Mouse (Mus musculus): ENCODE data around the gene Gm13212.
"Not testable (repeated sequence)": the region's sequence is repeated elsewhere in the genome, so short reads cannot be mapped to it uniquely, and the experiment has no call there.

Gm13212 gene

DNA sequence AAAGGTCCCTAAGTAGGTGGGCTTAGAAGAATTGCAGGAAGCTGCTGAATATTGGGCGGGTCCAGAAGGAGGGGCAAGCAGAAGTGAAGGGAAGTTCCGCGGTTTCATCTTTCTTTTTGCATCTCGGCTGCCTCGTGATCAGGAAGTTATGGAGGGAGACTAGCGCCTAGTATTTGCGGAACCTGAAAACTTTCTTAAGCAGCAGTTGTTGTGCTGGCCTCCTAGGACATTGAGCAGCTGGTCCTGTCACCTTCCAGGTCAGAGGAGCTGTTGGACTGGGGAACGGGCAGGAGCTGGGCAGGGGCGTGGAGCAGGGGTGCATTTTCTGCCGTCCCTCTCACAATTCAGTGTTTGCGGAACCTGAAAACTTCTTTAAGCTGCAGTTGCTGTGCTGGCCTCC lies at the start of gene Gm13212:
TSS of gene Gm13212 (plus strand) at position 89 of the 400 bp plus-strand sequence.
- not testable (repeated sequence) for DNase-seq

GRCm38 (mm10) chr4:145543861-145544260 lies 41.1 kb upstream of the Gm13212 start:
- not testable (repeated sequence) for DNase-seq

GRCm38 (mm10) chr4:145545106-145545505 lies 39.9 kb upstream of the Gm13212 start:
- DNase-seq = not testable (repeated sequence)

DNA sequence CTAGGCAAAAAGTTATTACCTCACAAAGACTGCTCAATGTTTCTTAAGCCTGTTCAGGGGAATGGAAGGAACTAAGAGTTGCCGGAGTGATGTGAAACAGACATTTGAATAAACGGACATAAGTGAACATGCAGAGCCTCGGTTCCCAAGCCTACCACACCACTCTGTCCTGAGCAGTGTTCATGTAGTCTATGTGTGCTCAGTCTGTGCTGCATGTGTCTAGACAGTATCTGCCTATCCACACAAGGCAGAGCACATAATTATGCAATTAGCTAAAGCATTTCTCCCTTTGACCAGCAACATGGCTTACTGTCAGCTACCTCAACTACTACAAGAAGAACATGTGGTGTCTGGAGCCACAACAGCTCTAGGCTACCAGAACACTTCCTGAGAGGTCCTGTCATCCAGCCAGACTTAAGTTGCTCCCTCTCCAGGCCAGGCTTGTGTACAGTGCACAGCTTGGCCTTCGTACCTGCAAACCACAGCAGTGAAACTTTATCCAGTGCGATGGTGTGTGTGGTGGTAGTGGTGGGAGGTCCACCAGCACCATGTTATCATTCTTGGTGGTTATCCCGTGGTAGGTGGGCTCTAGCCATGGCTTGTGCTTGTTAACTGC lies 39.1 kb upstream of the Gm13212 start:
- DNase-seq = not testable (repeated sequence)

GRCm38 (mm10) chr4:145546477-145546876 lies 38.5 kb upstream of the Gm13212 start:
- DNase-seq = not testable (repeated sequence)

DNA sequence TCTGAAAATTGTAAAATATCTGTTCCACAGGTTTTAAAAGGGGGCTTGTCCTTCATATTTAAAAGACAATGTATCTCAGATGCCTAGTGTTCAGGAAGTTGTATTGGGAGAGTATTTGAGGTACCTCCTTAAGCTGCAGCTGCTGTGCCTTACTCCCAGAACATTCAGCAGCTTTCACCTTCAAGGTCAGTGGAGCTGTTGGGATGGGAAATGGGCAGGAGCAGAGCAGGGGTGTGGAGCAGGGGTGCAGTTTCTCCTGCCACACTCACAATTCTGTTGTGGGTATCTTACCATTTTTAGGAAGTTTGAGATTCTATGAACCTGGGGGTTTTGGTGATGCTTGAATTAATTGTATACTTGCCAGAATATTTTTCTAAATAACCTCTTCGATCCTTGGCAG lies 28.3 kb upstream of the Gm13212 start:
- no peak for DNase-seq

- no peak for DNase-seq
Measured at GRCm38 (mm10) chr4:145559505-145560099, 25.4 kb upstream of the Gm13212 start.

DNA sequence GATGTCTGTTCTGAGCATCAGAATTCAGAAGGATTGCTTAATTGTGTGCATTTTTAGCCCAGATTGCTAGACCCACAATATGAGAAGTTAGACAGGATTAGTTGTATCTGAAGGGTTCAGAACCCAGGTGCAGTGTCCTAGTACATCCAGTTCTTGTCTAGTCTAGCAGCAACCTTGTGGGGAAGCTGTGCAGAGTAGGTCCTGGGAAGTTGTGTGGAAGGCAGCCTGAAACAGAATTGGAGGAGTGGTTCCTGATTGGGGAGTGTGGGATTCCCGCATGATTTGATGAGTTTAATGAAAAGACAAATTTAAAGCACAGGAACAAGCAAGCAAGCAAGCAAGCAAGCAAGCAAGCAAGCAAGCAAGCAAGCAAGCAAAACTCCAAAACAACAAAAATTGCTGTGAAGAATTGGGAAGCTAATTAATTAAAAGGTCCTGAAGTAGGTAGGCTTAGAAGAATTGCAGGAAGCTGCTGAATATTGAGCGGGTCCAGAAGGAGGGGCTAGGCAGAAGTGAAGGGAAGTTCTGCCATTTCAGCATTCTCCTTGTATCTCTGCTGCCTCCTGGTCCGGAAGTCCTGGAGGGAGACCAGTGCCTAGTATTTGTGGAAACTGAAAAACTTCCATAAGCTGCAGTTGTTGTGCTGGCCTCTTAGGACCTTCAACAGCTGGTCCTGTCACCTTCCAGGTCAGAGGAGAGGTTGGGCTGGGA lies 20.7 kb upstream of the Gm13212 start:
- DNase-seq = no peak

DNA sequence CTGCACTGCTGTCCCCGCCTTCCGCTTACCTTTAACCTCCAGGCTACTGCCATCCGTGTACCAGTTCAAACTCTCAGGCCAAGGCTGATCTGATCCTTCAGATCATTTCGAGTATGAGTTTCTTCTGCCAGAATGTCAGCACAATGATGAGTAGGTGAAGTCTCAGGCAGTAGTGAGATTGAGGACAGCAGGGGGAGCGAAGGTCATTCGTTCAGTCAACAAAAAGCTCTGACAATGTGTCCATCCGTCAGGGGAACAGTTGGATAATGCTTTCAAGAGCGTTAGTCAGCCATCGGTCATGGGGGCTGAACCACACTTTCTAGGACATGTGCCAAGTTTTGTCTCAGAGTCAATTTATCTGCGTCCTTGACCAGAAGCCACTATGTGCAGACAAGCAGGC lies 14.5 kb upstream of the Gm13212 start:
- DNase-seq = not testable (repeated sequence)

DNA sequence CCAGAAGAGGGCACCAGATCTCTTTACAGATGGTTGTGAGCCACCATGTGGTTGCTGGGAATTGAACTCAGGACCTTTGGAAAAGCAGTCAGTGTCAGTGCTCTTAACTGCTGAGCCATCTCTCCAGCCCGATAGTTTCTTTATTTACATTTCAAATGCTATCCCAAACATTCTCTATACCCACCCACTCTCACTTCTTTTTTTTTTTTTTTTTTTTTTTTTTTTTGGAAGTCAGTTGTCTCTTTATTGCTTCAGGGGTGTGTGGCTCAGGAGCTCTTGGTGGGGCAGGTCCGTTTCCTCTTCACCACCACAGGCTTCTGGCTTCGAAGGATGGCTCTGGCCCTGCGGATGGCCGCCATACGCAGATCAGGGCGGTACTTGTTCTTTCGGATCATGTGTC lies 8.3 kb upstream of the Gm13212 start:
- not testable (repeated sequence) for DNase-seq

DNA sequence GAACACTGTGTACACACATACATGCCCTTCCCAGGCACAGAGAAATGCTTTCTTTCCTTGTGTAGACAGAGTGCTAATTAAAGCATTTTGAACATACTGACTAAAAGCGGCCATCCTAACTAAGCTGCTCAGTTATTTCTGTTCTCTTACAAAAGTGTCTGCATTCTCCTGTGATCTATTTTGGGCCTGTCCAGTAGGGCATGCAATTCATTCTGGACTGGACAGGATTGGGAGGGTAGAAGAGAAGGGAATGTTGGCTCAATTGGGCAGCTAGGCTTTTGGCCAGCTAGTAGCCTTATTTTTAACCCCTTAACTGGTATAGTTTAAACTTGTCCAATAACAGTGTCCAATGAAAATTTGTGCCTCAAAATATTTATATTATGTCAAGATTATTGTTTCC lies 4.6 kb upstream of the Gm13212 start:
- not testable (repeated sequence) for DNase-seq

DNA sequence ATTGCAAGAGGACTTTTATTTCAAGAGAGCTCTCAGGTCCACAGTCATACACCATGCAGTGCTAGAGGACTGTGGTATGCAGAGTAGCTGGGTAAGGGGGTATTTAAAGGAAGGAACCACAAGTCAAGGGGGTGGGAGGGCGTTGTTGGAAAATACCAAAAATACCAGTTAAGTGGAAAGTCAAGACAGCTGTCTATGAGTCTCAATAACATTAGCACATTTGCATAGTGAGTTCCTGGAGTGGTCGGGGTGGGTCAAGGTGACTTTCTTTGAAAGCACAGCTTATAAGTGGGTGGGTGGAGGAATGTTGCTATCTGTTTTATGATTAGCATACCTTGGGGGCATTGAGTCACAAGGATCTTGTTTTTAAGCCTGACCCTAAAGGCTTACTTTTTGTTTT lies 1.1 kb downstream of the Gm13212 start:
- DNase-seq = not testable (repeated sequence)

DNA sequence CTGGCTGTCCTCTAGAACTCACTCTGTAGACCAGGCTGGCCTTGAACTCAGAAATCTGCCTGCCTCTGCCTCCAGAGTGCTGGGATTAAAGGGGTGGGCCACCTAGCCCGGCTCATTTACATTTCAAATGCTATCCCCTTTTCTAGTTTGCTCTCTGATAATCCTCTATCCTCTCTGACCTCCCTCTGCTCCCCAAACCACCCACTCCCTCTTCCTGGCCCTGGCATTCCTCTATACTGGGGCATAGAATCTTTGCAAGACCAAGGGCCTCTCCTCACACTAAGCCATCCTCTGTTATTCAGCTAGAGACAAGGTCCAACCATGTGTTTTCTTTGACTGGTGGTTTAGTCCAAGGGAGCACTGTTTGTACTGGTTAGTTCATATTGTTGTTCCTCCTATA lies 9.2 kb downstream of the Gm13212 start:
- not testable (repeated sequence) for DNase-seq

GRCm38 (mm10) chr4:145594798-145595197 lies 9.8 kb downstream of the Gm13212 start:
- not testable (repeated sequence) for DNase-seq

DNA sequence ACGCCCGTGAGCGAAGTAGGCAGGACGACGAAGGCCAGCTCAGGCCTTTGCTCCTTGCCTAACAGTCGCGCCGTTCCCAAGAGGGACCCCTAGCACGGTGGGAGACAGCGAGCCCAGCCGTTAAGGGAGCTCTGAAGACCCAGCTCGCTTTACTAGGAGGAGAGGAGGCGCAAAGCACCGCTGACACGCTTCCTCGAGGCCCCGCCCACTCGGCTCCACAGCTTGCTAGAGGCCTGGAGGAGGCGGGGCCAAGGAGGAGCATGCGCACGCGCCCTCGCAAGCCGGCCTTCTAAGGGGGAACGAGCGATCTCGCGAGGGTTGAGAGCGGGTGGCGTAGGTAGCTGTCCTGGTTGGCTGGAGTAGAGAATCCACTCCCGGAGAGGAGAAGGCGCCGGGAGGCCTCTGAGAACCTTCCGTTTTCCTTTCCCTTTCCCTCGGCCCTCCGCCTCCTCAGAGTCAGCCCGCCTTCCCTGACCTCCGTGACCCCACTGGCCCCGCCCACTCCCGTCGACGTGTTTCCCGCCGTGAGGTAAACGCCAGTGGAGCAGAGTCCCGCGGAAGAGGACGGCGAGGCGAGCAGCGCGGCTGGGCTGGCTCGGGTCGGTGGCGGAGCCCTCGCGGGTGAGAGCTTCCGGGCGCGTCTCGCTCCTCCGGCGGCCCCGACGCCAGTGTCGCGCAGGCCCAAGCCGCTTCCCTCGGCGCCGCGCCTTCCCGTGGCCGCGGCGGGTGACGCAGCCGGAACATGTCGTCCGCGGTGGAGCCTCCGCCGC lies 55.6 kb downstream of the Gm13212 start:
- not testable (repeated sequence) for DNase-seq

GRCm38 (mm10) chr4:145670385-145670784 lies 85.4 kb downstream of the Gm13212 start, which contains the start of gene Zfp980:
Gene Zfp980, plus strand, starts transcription at chr4:145670685.
- DNase-seq = not testable (repeated sequence)

DNA sequence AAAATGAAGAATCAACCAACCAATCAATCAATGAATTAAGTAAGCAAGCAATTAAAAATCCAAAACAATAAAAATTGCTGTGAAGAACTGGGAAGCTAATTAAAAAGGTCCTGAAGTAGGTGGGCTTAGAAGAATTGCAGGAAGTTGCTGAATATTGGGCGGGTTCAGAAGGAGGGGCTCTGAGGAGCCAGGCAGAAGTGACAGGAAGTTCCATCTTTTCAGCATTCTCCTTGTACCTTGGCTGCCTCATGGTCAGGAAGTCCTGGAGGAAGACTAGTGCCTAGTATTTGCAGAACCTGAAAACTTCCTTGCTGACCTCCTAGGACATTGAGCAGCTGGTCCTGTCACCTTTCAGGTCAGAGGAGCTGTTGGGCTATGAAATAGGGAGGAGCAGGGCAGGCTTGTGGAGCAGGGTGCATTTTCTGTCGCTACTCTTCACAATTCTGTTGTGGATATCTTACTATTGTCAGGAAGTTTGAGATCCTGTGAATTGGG lies 89.4 kb downstream of the Gm13212 start:
- DNase-seq = not testable (repeated sequence)

All from kidney, adult 11 months (tissue).